Mouse (Mus musculus) limb, embryonic 14.5 days (tissue): ENCODE data around the gene Ascc3. TPM values are rescaled to one million over a fixed set of nuclear protein-coding genes. Genes with fewer than 3 reads are reported as not detected.
A peak's percentile ranks its signal among the peaks of the same experiment; 100 is the strongest.

Experiments used
- ATAC-seq: fragments of 200-750 bp; cut with Nextera tagmentation; 2 replicates; pipeline ENCODE4 v1.8.0; 2017; ENCODE audit warnings: low read depth, moderate number of reproducible peaks, moderate TSS enrichment; ENCODE audit not compliant: low FRiP score
- DNase-seq: peaks from one replicate; pipeline ENCODE4 v3.0.0-alpha.2; 2015; ENCODE audit warnings: low spot score
- H3K27ac ChIP-seq: fragments of 300-500 bp; sonication (generic); replicated peaks from 2 replicates; pipeline ENCODE4 v1.5.1; 2014; ENCODE audit warnings: low read depth, mild to moderate bottlenecking, low read length, moderate library complexity, mixed read lengths
- H3K27me3 ChIP-seq: fragments of 300-500 bp; sonication (generic); 2 replicates; pipeline ENCODE4 v1.6.1; 2014; ENCODE audit warnings: low read length, mixed read lengths; ENCODE audit not compliant: control insufficient read depth, insufficient read depth
- H3K36me3 ChIP-seq: fragments of 300-500 bp; sonication (generic); 2 replicates; pipeline ENCODE4 v1.6.1; 2014; ENCODE audit warnings: mild to moderate bottlenecking, low read length, moderate library complexity, mixed read lengths; ENCODE audit not compliant: control insufficient read depth, insufficient read depth
- H3K4me1 ChIP-seq: fragments of 300-500 bp; sonication (generic); 2 replicates; pipeline ENCODE4 v1.6.1; 2014; ENCODE audit warnings: antibody characterized with exemption, low read length, mixed read lengths; ENCODE audit not compliant: control insufficient read depth, insufficient read depth
- H3K4me2 ChIP-seq: fragments of 300-500 bp; sonication (generic); replicated peaks from 2 replicates; pipeline ENCODE4 v1.6.1; 2014; ENCODE audit warnings: low read depth, mild to moderate bottlenecking, low read length, moderate library complexity; ENCODE audit not compliant: severe bottlenecking
- H3K4me3 ChIP-seq: fragments of 300-500 bp; sonication (generic); replicated peaks from 2 replicates; pipeline ENCODE4 v1.5.1; 2014; ENCODE audit warnings: low read length
- H3K9ac ChIP-seq: fragments of 300-500 bp; sonication (generic); 2 replicates; pipeline ENCODE4 v1.6.1; 2014; ENCODE audit warnings: mild to moderate bottlenecking, low read depth, low read length, moderate library complexity; ENCODE audit not compliant: severe bottlenecking
- H3K9me3 ChIP-seq: fragments of 300-500 bp; sonication (generic); 2 replicates; pipeline ENCODE4 v1.6.1; 2016; ENCODE audit warnings: low read length; ENCODE audit not compliant: control insufficient read depth
- POLR2A ChIP-seq: fragments of 200-500 bp; IDR thresholded peaks from 2 replicates; pipeline ENCODE4 v1.8.0; 2012; ENCODE audit warnings: inconsistent platforms, mild to moderate bottlenecking, moderate library complexity, borderline replicate concordance; ENCODE audit not compliant: insufficient read depth, insufficient read length; ENCODE audit errors: extremely low read depth
- WGBS: fragments of 180-500 bp; shearing (Covaris S2); extraction: QIAGEN DNeasy Blood & Tissue Kit; methylation state at CpG from one replicate; pipeline ENCODE4 v1.1.7; 2014; 5-methylcytosine and 5-hydroxymethylcytosine counted together
- polyA plus RNA-seq, 2 experiments: library from polyadenylated mRNA; depleted of rRNA in 1 of 2; stranded (reverse) in 1 of 2; unstranded in 1 of 2; fragments of >200 nt; fragmentation: Nextera tagmentation in 1 of 2; extraction: Ambion mirVana in 1 of 2; gene quantifications; 2 replicates each; pipeline versions ENCODE4 v1.2.1 to v1.2.3; 2012 to 2014

Gene Ascc3
- polyA plus RNA-seq, 2 experiments: 22.5 to 25.0 TPM

GRCm38 (mm10) chr10:50704202-50704601, 111.7 kb downstream of the Ascc3 start:
- no peak overlapping the region for H3K4me3 ChIP-seq
- WGBS: 18% methylated on average over 6 of the region's 6 CpGs
- no peaks in the 10 kb centered on the region for H3K4me1 ChIP-seq
- DNase-seq (peak; percentile 86), ATAC-seq (peak; percentile 67; the same call in 1 of the 2 replicates)
- H3K9me3 ChIP-seq: no peaks in the 10 kb centered on the region
- no peak overlapping the region for H3K9ac ChIP-seq
- H3K27me3 ChIP-seq: no peaks in the 10 kb centered on the region
- no peak overlapping the region for H3K27ac ChIP-seq
- 0 out of 2 replicates have a peak, but pooled peaks cover 17% of the 10 kb centered on the region for H3K36me3 ChIP-seq
- no peak overlapping the region for H3K4me2 ChIP-seq
- TF ChIP-seq POLR2A: no peak

GRCm38 (mm10) chr10:50704898-50705297, 112.4 kb downstream of the Ascc3 start:
- Histone ChIP-seq H3K4me1 (no peaks in the 10 kb centered on the region), H3K9ac (no peak overlapping the region), H3K27ac (no peak overlapping the region), H3K9me3 (no peaks in the 10 kb centered on the region), H3K4me2 (no peak overlapping the region), H3K27me3 (no peaks in the 10 kb centered on the region), H3K36me3 (0 out of 2 replicates have a peak, but pooled peaks cover 16% of the 10 kb centered on the region), H3K4me3 (no peak overlapping the region)
- 78% methylated on average over 3 of the region's 3 CpGs for WGBS
- no peak for TF ChIP-seq POLR2A
- ATAC-seq (no peak), DNase-seq (no peak)

DNA sequence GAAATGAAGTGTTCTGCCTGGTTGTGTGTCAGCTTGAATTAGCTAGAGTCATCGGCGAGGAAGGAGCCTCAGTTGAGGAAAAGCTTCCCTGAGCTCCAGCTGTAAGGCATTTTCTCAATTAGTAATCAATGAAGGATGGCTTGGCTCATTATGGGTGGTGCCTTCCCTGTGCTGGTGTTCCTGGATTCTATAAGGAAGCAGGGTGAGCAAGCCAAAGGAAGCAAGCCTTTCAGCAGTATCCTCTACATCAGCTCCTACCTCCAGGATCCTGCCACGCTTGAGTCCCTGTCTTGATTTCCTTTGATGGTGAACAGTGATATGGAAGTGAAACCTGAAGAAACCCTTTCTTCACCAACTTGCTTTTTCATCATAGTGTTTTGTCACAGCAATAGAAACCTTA, 118.8 kb downstream of the Ascc3 start:
- Histone ChIP-seq H3K9me3 (no peaks in the 10 kb centered on the region), H3K9ac (no peak overlapping the region), H3K4me2 (no peak overlapping the region), H3K4me1 (no peaks in the 10 kb centered on the region), H3K4me3 (no peak overlapping the region), H3K27me3 (no peaks in the 10 kb centered on the region), H3K36me3 (peaks cover 20% of the 10 kb centered on the region; the same call in 1 of the 2 replicates), H3K27ac (no peak overlapping the region)
- 81% methylated on average over 3 of the region's 3 CpGs for WGBS
- ATAC-seq: no peak
- no peak for TF ChIP-seq POLR2A
- no peak for DNase-seq

DNA sequence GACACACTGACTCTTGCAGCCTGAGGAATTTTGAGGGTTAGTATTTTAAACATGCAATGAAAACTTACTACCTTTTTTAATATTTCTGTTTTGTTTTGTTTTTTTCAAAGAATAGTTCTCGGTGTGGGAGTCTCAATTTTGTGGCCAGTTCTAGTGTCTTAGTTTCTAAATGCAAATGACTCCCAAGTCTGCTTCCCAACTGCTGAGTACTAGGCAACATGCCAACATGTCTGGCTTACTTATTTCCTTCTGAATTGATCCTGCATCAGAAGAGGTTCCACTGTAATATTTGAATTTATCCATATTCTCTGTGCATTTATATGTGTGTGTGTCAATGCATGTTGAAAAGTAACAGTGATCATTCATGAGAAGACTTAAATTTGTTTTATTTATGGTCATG, 119.3 kb downstream of the Ascc3 start:
- ATAC-seq: no peak
- Histone ChIP-seq H3K36me3 (peaks cover 20% of the 10 kb centered on the region; the same call in 1 of the 2 replicates), H3K4me3 (no peak overlapping the region), H3K4me1 (no peaks in the 10 kb centered on the region), H3K9ac (no peak overlapping the region), H3K9me3 (no peaks in the 10 kb centered on the region), H3K27me3 (no peaks in the 10 kb centered on the region), H3K4me2 (no peak overlapping the region), H3K27ac (no peak overlapping the region)
- WGBS: 95% methylated on average over 1 of the region's 1 CpGs
- no peak for DNase-seq
- no peak for TF ChIP-seq POLR2A

DNA sequence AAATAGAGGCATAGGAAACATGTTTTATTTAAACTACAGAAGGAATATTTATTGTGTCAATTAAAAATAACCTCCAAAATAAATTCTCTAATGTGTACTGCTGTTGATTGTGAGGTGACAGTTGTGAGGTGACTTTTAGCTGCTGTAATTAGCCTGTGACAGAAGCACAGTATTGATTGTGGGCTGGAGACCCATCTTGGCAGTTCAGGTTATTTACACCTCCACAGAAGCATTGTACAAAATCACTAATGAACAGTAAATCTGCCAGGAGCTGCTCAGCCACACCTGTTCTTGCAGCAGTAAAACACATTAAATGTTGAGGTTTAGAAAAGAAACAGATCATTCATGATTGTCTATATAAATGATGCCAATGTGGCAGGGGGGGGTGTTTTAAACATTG, 141.0 kb downstream of the Ascc3 start:
- TF ChIP-seq POLR2A: no peak
- H3K4me1 ChIP-seq: no peaks in the 10 kb centered on the region
- no peaks in the 10 kb centered on the region for H3K27me3 ChIP-seq
- H3K9ac ChIP-seq: no peak overlapping the region
- no peak overlapping the region for H3K27ac ChIP-seq
- no peak for DNase-seq
- no peak for ATAC-seq
- H3K9me3 ChIP-seq: no peaks in the 10 kb centered on the region
- no peak overlapping the region for H3K4me2 ChIP-seq
- H3K36me3 ChIP-seq: peaks cover 6% of the 10 kb centered on the region
- H3K4me3 ChIP-seq: no peak overlapping the region

DNA sequence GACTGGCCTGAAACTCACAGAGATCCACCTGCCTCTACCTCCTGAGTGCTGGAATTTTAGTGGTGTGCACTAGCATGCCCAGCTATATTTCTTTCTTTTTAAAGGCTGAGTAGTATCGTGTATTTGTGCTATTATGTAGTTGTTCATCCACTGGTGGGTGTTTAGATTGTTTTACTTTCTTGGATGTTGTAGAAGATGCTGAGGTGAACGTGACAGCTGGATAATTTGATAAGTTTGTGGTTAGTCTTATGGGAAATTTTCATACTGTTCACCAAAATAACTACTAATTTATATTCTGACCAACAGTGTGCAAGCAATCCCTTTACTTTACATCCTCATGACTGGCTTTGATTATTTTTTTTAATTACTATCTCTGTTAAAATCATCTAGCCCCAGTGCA, 169.6 kb downstream of the Ascc3 start:
- H3K4me3 ChIP-seq: no peak overlapping the region
- WGBS: 77% methylated on average over 2 of the region's 2 CpGs
- no peak for ATAC-seq
- no peak for TF ChIP-seq POLR2A
- H3K9me3 ChIP-seq: no peaks in the 10 kb centered on the region
- no peaks in the 10 kb centered on the region; the same call in 1 of the 2 replicates for H3K4me1 ChIP-seq
- no peak for DNase-seq
- no peak overlapping the region for H3K27ac ChIP-seq
- H3K9ac ChIP-seq: no peak overlapping the region
- H3K36me3 ChIP-seq: peaks cover 6% of the 10 kb centered on the region
- H3K4me2 ChIP-seq: no peak overlapping the region
- no peaks in the 10 kb centered on the region for H3K27me3 ChIP-seq
